Comparison of ENCODE assay signal across 8 mouse cellular contexts in genomic region chr8:119575366-119575726, GRCm38 (mm10). TPM values are rescaled to one million over a fixed set of nuclear protein-coding genes. Genes with fewer than 3 reads are reported as not detected.
DNase-seq lines count a peak whose midpoint lies in the region; ATAC-seq and TF ChIP-seq lines count a peak whose summit lies in the region.

No protein-coding gene starts in this region.

- no peaks in the 10 kb centered on the region for H3K9me3 ChIP-seq in heart, embryonic 14.5 days (ENCODE audit: control insufficient read depth, low read length)
- H3K9me3 ChIP-seq in ES-E14 (ENCODE audit: control insufficient read depth, insufficient read depth, low read depth, low read length), result no peaks in the 10 kb centered on the region
- H3K9me3 ChIP-seq in forebrain, postnatal 0 days (ENCODE audit: low read length), result no peaks in the 10 kb centered on the region
- H3K9me3 ChIP-seq in midbrain, embryonic 10.5 days (replicated peaks), result no peaks in the 10 kb centered on the region

- TF ChIP-seq CTCF in forebrain, postnatal 0 days (IDR thresholded peaks at IDR 0.05; ENCODE audit: low read depth), result no peak

- H3K27ac ChIP-seq in heart, embryonic 14.5 days (replicated peaks in 1 of 2; ENCODE audit: control insufficient read depth in 1 of 2, insufficient read depth in 1 of 2, low read depth in 2 of 2, low read length in 2 of 2), result no peak overlapping the region
- no peak overlapping the region for H3K27ac ChIP-seq in ES-E14 (ENCODE audit: insufficient read depth, low read depth, low read length, poor library complexity, severe bottlenecking)
- peak overlapping the region; percentile 77 for H3K27ac ChIP-seq in forebrain, postnatal 0 days (ENCODE audit: low read depth, low read length)
- H3K27ac ChIP-seq in midbrain, embryonic 10.5 days (replicated peaks), result peak overlapping the region; percentile 92

- peaks cover 2 to 8% of the 10 kb centered on the region in 2 experiments for H3K4me1 ChIP-seq in heart, embryonic 14.5 days (ENCODE audit: control insufficient read depth in 2 of 2, insufficient read depth in 2 of 2, low read length in 2 of 2)
- no peaks in the 10 kb centered on the region for H3K4me1 ChIP-seq in ES-E14 (ENCODE audit: control insufficient read depth in 2 of 2, insufficient read depth in 2 of 2, low read length in 2 of 2, poor library complexity in 1 of 2)
- peaks cover 5% of the 10 kb centered on the region for H3K4me1 ChIP-seq in forebrain, postnatal 0 days (ENCODE audit: insufficient read depth)
- H3K4me1 ChIP-seq in midbrain, embryonic 10.5 days, result peaks cover 36% of the 10 kb centered on the region

- ATAC-seq in heart, embryonic 14.5 days (ENCODE audit: insufficient number of reproducible peaks, insufficient read depth, low FRiP score, low read depth), result no peak
- ATAC-seq in forebrain, postnatal 0 days, result no peak
- ATAC-seq in frontal cortex, adult (ENCODE audit: low TSS enrichment), result no peak

- H3K36me3 ChIP-seq in heart, embryonic 14.5 days (ENCODE audit: control insufficient read depth, insufficient read depth, low read length), result no peaks in the 10 kb centered on the region
- no peaks in the 10 kb centered on the region for H3K36me3 ChIP-seq in ES-E14 (ENCODE audit: control insufficient read depth, insufficient read depth, low read length, poor library complexity, severe bottlenecking)
- no peaks in the 10 kb centered on the region for H3K36me3 ChIP-seq in forebrain, postnatal 0 days (ENCODE audit: insufficient read depth)
- H3K36me3 ChIP-seq in midbrain, embryonic 10.5 days, result no peaks in the 10 kb centered on the region

- H3K9ac ChIP-seq in heart, embryonic 14.5 days (ENCODE audit: low read length), result peak overlapping the region; percentile 78
- H3K9ac ChIP-seq in ES-E14 (ENCODE audit: insufficient read depth, low read depth, low read length, poor library complexity, severe bottlenecking), result peak overlapping the region; percentile 56
- H3K9ac ChIP-seq in forebrain, postnatal 0 days, result peak overlapping the region; percentile 81

- H3K4me3 ChIP-seq in heart, embryonic 14.5 days (ENCODE audit: control insufficient read depth in 1 of 2, insufficient read depth in 1 of 2, low read depth in 1 of 2, low read length in 2 of 2), result peak overlapping the region; percentile 57 to 75
- H3K4me3 ChIP-seq in ES-E14 (ENCODE audit: insufficient read depth in 1 of 2, low read depth in 1 of 2, low read length in 2 of 2, poor library complexity in 1 of 2, severe bottlenecking in 1 of 2), result peak overlapping the region; percentile 72 to 96
- H3K4me3 ChIP-seq in forebrain, postnatal 0 days (ENCODE audit: low read depth, low read length), result peak overlapping the region; percentile 89
- peak overlapping the region; percentile 90 for H3K4me3 ChIP-seq in midbrain, embryonic 10.5 days

- peaks cover 13% of the 10 kb centered on the region for H3K27me3 ChIP-seq in heart, embryonic 14.5 days (ENCODE audit: control insufficient read depth, insufficient read depth, low read length)
- no peaks in the 10 kb centered on the region for H3K27me3 ChIP-seq in forebrain, postnatal 0 days (ENCODE audit: insufficient read depth, low read length)
- H3K27me3 ChIP-seq in midbrain, embryonic 10.5 days (ENCODE audit: low read depth, poor library complexity, severe bottlenecking), result peaks cover 47% of the 10 kb centered on the region

- no peak for DNase-seq in heart, adult 8-10 months (ENCODE audit: low spot score)
- DNase-seq in ES-E14 (ENCODE audit: low read depth, low spot score), result no peak
- no peak for DNase-seq in forebrain, postnatal 0 days
- DNase-seq in midbrain, embryonic 10.5 days (ENCODE audit: low spot score), result no peak
- DNase-seq in adrenal gland, postnatal 25 days, result no peak
- no peak for DNase-seq in right cerebral cortex, postnatal 4 days

- peak overlapping the region; percentile 94 for H3K4me2 ChIP-seq in heart, embryonic 14.5 days (ENCODE audit: low read length)
- peak overlapping the region; percentile 83 for H3K4me2 ChIP-seq in forebrain, postnatal 0 days (ENCODE audit: low read depth)

- WGBS in heart, embryonic 14.5 days, result 3% methylated on average over 16 of the region's 16 CpGs
- WGBS in forebrain, postnatal 0 days, result 4% methylated on average over 15 of the region's 16 CpGs
- WGBS in midbrain, embryonic 10.5 days, result 2% methylated on average over 16 of the region's 16 CpGs

- in situ Hi-C loops in ES-E14 (cut with MboI; ENCODE audit: low sequenced_read_pairs in 2 of 2, unreplicated experiment in 2 of 2), result no loop called here

TF ChIP-seq in ES-E14, 5 proteins besides CTCF, POLR2A, EP300 and RAD21:
- TF ChIP-seq CHD2 (IDR thresholded peaks at IDR 0.05; ENCODE audit: low read depth, low read length), result no peak
- TF ChIP-seq HCFC1 (IDR thresholded peaks at IDR 0.05; ENCODE audit: borderline replicate concordance, insufficient read depth, low read length), result no peak
- TF ChIP-seq ZC3H11A (IDR thresholded peaks at IDR 0.05; ENCODE audit: borderline replicate concordance, low read depth, low read length), result no peak
- no peak for TF ChIP-seq ZNF384 (IDR thresholded peaks at IDR 0.05; ENCODE audit: low read depth, low read length)
- no peak for TF ChIP-seq MAFK (IDR thresholded peaks at IDR 0.05; ENCODE audit: insufficient read depth, low read depth, low read length)

RNA-seq across cellular contexts. Expression of gene Dnaaf1, which starts 0.3 kb away (rescaled TPM):
- polyA plus RNA-seq in heart, embryonic 14.5 days (2014; fragmentation: Nextera tagmentation; extraction: Ambion mirVana), result 0.28 TPM in 1 of 2 replicates, not detected in the other
- not detected for total RNA-seq in heart, adult 8-10 months (2022)
- 0.79 and 1.0 TPM in 2 replicates for total RNA-seq in ES-E14 (2012; rRNA removed)
- 0.08 TPM in 1 of 2 replicates, not detected in the other for total RNA-seq in forebrain, postnatal 0 days (2014; rRNA removed)
- polyA plus RNA-seq in forebrain, postnatal 0 days (2015; fragmentation: Nextera tagmentation; extraction: Ambion mirVana), result 0.38 and 0.98 TPM in 2 replicates
- polyA plus RNA-seq in midbrain, embryonic 10.5 days (2016; fragmentation: Nextera tagmentation; extraction: Ambion mirVana), result 0.19 and 0.30 TPM in 2 replicates
- total RNA-seq in adrenal gland, postnatal 25 days (2021), result 0.15 TPM in 1 of 2 replicates, not detected in the other

RNA-seq across cellular contexts. Expression of gene Hsdl1, which starts 0.4 kb away (rescaled TPM):
- polyA plus RNA-seq in heart, embryonic 14.5 days (2014; fragmentation: Nextera tagmentation; extraction: Ambion mirVana), result 34.7 and 40.8 TPM in 2 replicates
- 10 to 100 TPM; 18.4 to 22.3 (median 19.8) TPM for total RNA-seq in heart, adult 8-10 months (2022)
- total RNA-seq in ES-E14 (2012; rRNA removed), result 19.5 and 19.7 TPM in 2 replicates
- total RNA-seq in forebrain, postnatal 0 days (2014; rRNA removed), result 144 and 158 TPM in 2 replicates
- polyA plus RNA-seq in forebrain, postnatal 0 days (2015; fragmentation: Nextera tagmentation; extraction: Ambion mirVana), result 144 and 164 TPM in 2 replicates
- polyA plus RNA-seq in midbrain, embryonic 10.5 days (2016; fragmentation: Nextera tagmentation; extraction: Ambion mirVana), result 73.0 and 88.9 TPM in 2 replicates
- total RNA-seq in adrenal gland, postnatal 25 days (2021), result 40.0 and 64.0 TPM in 2 replicates

RNA-seq across cellular contexts. Expression of gene Mbtps1, which starts 16.8 kb away (rescaled TPM):
- 62.5 and 64.8 TPM in 2 replicates for polyA plus RNA-seq in heart, embryonic 14.5 days (2014; fragmentation: Nextera tagmentation; extraction: Ambion mirVana)
- total RNA-seq in heart, adult 8-10 months (2022), result 10 to 100 TPM; 31.1 to 34.9 (median 33.1) TPM
- total RNA-seq in ES-E14 (2012; rRNA removed), result 167 and 198 TPM in 2 replicates
- 72.4 and 75.5 TPM in 2 replicates for total RNA-seq in forebrain, postnatal 0 days (2014; rRNA removed)
- polyA plus RNA-seq in forebrain, postnatal 0 days (2015; fragmentation: Nextera tagmentation; extraction: Ambion mirVana), result 37.7 and 48.0 TPM in 2 replicates
- polyA plus RNA-seq in midbrain, embryonic 10.5 days (2016; fragmentation: Nextera tagmentation; extraction: Ambion mirVana), result 111 and 112 TPM in 2 replicates
- 109 and 122 TPM in 2 replicates for total RNA-seq in adrenal gland, postnatal 25 days (2021)

RNA-seq across cellular contexts. Expression of gene Taf1c, which starts 29.7 kb away (rescaled TPM):
- 5.4 and 6.2 TPM in 2 replicates for polyA plus RNA-seq in heart, embryonic 14.5 days (2014; fragmentation: Nextera tagmentation; extraction: Ambion mirVana)
- 1 to 10 TPM; 3.4 to 4.4 (median 4.0) TPM for total RNA-seq in heart, adult 8-10 months (2022)
- total RNA-seq in ES-E14 (2012; rRNA removed), result 24.8 and 28.3 TPM in 2 replicates
- 17.6 and 21.1 TPM in 2 replicates for total RNA-seq in forebrain, postnatal 0 days (2014; rRNA removed)
- polyA plus RNA-seq in forebrain, postnatal 0 days (2015; fragmentation: Nextera tagmentation; extraction: Ambion mirVana), result 10.1 and 10.9 TPM in 2 replicates
- 15.3 and 16.7 TPM in 2 replicates for polyA plus RNA-seq in midbrain, embryonic 10.5 days (2016; fragmentation: Nextera tagmentation; extraction: Ambion mirVana)
- 14.0 and 15.7 TPM in 2 replicates for total RNA-seq in adrenal gland, postnatal 25 days (2021)

RNA-seq across cellular contexts. Expression of gene Adad2, which starts 37.2 kb away (rescaled TPM):
- polyA plus RNA-seq in heart, embryonic 14.5 days (2014; fragmentation: Nextera tagmentation; extraction: Ambion mirVana), result not detected in 2 replicates
- not detected for total RNA-seq in heart, adult 8-10 months (2022)
- 6.8 and 8.0 TPM in 2 replicates for total RNA-seq in ES-E14 (2012; rRNA removed)
- total RNA-seq in forebrain, postnatal 0 days (2014; rRNA removed), result not detected in 2 replicates
- polyA plus RNA-seq in forebrain, postnatal 0 days (2015; fragmentation: Nextera tagmentation; extraction: Ambion mirVana), result 0.09 and 0.16 TPM in 2 replicates
- 0.28 TPM in 1 of 2 replicates, not detected in the other for polyA plus RNA-seq in midbrain, embryonic 10.5 days (2016; fragmentation: Nextera tagmentation; extraction: Ambion mirVana)
- total RNA-seq in adrenal gland, postnatal 25 days (2021), result not detected in 2 replicates

Comparison
In these comparisons a context has a peak if more than half of its experiments do, and no peak if none do; other contexts are left out.
1. H3K27ac ChIP-seq: peak in forebrain, postnatal 0 days (single experiment) and midbrain, embryonic 10.5 days (single experiment); none in heart, embryonic 14.5 days (0 of 2) and ES-E14 (single experiment).
2. Peak in every context shown above with its lines, with median percentiles within 50 percentile points of each other: H3K4me3 ChIP-seq and H3K9ac ChIP-seq.